Mouse (Mus musculus): ENCODE measurements around the gene Tssc4. TPM values are rescaled to one million over a fixed set of nuclear protein-coding genes. Genes with fewer than 3 reads are reported as not detected.
A peak's percentile ranks its signal among the peaks of the same experiment; 100 is the strongest.

Tssc4 gene
- polyA plus RNA-seq, 1 experiment from 2014 or later, result 70.4 TPM

- H3K4me3 ChIP-seq (replicated peaks; ENCODE audit: low read depth, low read length), result peak overlapping the region; percentile 18; the same call in 1 of the 2 replicates
- no peaks in the 10 kb centered on the region for H3K36me3 ChIP-seq (ENCODE audit: control insufficient read depth, insufficient read depth, low read length)
- H3K27ac ChIP-seq (replicated peaks; ENCODE audit: low read depth, low read length), result no peak overlapping the region
- peak overlapping the region; percentile 40 for H3K4me2 ChIP-seq (ENCODE audit: low read length)
- 8% methylated on average over 56 of the region's 57 CpGs for WGBS
- no peak for ATAC-seq (ENCODE audit: low FRiP score, low TSS enrichment)
- H3K27me3 ChIP-seq (ENCODE audit: control insufficient read depth, insufficient read depth, low read length), result peaks cover 27% of the 10 kb centered on the region
- H3K9me3 ChIP-seq (ENCODE audit: control insufficient read depth, low read length), result no peaks in the 10 kb centered on the region
- no peak for DNase-seq
- no peak overlapping the region for H3K9ac ChIP-seq (replicated peaks; ENCODE audit: low read length)
- no peaks in the 10 kb centered on the region for H3K4me1 ChIP-seq (ENCODE audit: control insufficient read depth, insufficient read depth, low read length)
These were observed 37.8 kb downstream of the Tssc4 start for GRCm38 (mm10) chr7:143106672-143107465.

- DNase-seq, result no peak
- Histone ChIP-seq H3K36me3 (ENCODE audit: control insufficient read depth, insufficient read depth, low read length) (no peaks in the 10 kb centered on the region), H3K9me3 (ENCODE audit: control insufficient read depth, low read length) (no peaks in the 10 kb centered on the region), H3K9ac (replicated peaks; ENCODE audit: low read length) (no peak overlapping the region), H3K27me3 (ENCODE audit: control insufficient read depth, insufficient read depth, low read length) (peaks cover 27% of the 10 kb centered on the region), H3K4me2 (ENCODE audit: low read length) (no peak overlapping the region), H3K27ac (replicated peaks; ENCODE audit: low read depth, low read length) (no peak overlapping the region), H3K4me1 (ENCODE audit: control insufficient read depth, insufficient read depth, low read length) (no peaks in the 10 kb centered on the region), H3K4me3 (replicated peaks; ENCODE audit: low read depth, low read length) (no peak overlapping the region)
- ATAC-seq (ENCODE audit: low FRiP score, low TSS enrichment), result no peak
- 55% methylated on average over 5 of the region's 5 CpGs for WGBS
These were observed 39.2 kb downstream of the Tssc4 start for GRCm38 (mm10) chr7:143108200-143108599.

GRCm38 (mm10) chr7:143108996-143109660, 40.1 kb downstream of the Tssc4 start:
- Histone ChIP-seq H3K9me3 (ENCODE audit: control insufficient read depth, low read length) (no peaks in the 10 kb centered on the region), H3K4me1 (ENCODE audit: control insufficient read depth, insufficient read depth, low read length) (no peaks in the 10 kb centered on the region), H3K27me3 (ENCODE audit: control insufficient read depth, insufficient read depth, low read length) (peaks cover 27% of the 10 kb centered on the region), H3K4me2 (ENCODE audit: low read length) (no peak overlapping the region), H3K9ac (replicated peaks; ENCODE audit: low read length) (no peak overlapping the region), H3K4me3 (replicated peaks; ENCODE audit: low read depth, low read length) (no peak overlapping the region), H3K27ac (replicated peaks; ENCODE audit: low read depth, low read length) (no peak overlapping the region), H3K36me3 (ENCODE audit: control insufficient read depth, insufficient read depth, low read length) (no peaks in the 10 kb centered on the region)
- no peak for ATAC-seq (ENCODE audit: low FRiP score, low TSS enrichment)
- WGBS, result 24% methylated on average over 3 of the region's 3 CpGs
- DNase-seq, result no peak

- Histone ChIP-seq H3K4me2 (ENCODE audit: low read length) (no peak overlapping the region), H3K27me3 (ENCODE audit: control insufficient read depth, insufficient read depth, low read length) (peaks cover 27% of the 10 kb centered on the region), H3K4me3 (replicated peaks; ENCODE audit: low read depth, low read length) (no peak overlapping the region), H3K9me3 (ENCODE audit: control insufficient read depth, low read length) (peaks cover 2% of the 10 kb centered on the region; the same call in 1 of the 2 replicates), H3K4me1 (ENCODE audit: control insufficient read depth, insufficient read depth, low read length) (no peaks in the 10 kb centered on the region), H3K27ac (replicated peaks; ENCODE audit: low read depth, low read length) (no peak overlapping the region), H3K9ac (replicated peaks; ENCODE audit: low read length) (no peak overlapping the region), H3K36me3 (ENCODE audit: control insufficient read depth, insufficient read depth, low read length) (no peaks in the 10 kb centered on the region)
- 51% methylated on average over 3 of the region's 3 CpGs for WGBS
- ATAC-seq (ENCODE audit: low FRiP score, low TSS enrichment) (no peak), DNase-seq (no peak)
These were observed 40.6 kb downstream of the Tssc4 start for GRCm38 (mm10) chr7:143109696-143110095.

- 57% methylated on average over 1 of the region's 1 CpGs for WGBS
- Histone ChIP-seq H3K4me1 (ENCODE audit: control insufficient read depth, insufficient read depth, low read length) (no peaks in the 10 kb centered on the region), H3K4me3 (replicated peaks; ENCODE audit: low read depth, low read length) (no peak overlapping the region), H3K27me3 (ENCODE audit: control insufficient read depth, insufficient read depth, low read length) (peaks cover 27% of the 10 kb centered on the region), H3K27ac (replicated peaks; ENCODE audit: low read depth, low read length) (no peak overlapping the region), H3K9me3 (ENCODE audit: control insufficient read depth, low read length) (peaks cover 6% of the 10 kb centered on the region; the same call in 1 of the 2 replicates), H3K9ac (replicated peaks; ENCODE audit: low read length) (no peak overlapping the region), H3K4me2 (ENCODE audit: low read length) (no peak overlapping the region), H3K36me3 (ENCODE audit: control insufficient read depth, insufficient read depth, low read length) (no peaks in the 10 kb centered on the region)
- DNase-seq, result no peak
- ATAC-seq (ENCODE audit: low FRiP score, low TSS enrichment), result no peak
These were observed 41.8 kb downstream of the Tssc4 start for GRCm38 (mm10) chr7:143110803-143111202.

GRCm38 (mm10) chr7:143111719-143112118, 42.7 kb downstream of the Tssc4 start:
- DNase-seq, result no peak
- Histone ChIP-seq H3K4me1 (ENCODE audit: control insufficient read depth, insufficient read depth, low read length) (no peaks in the 10 kb centered on the region), H3K9me3 (ENCODE audit: control insufficient read depth, low read length) (peaks cover 6% of the 10 kb centered on the region; the same call in 1 of the 2 replicates), H3K36me3 (ENCODE audit: control insufficient read depth, insufficient read depth, low read length) (no peaks in the 10 kb centered on the region), H3K27ac (replicated peaks; ENCODE audit: low read depth, low read length) (no peak overlapping the region), H3K9ac (replicated peaks; ENCODE audit: low read length) (no peak overlapping the region), H3K4me2 (ENCODE audit: low read length) (no peak overlapping the region), H3K4me3 (replicated peaks; ENCODE audit: low read depth, low read length) (no peak overlapping the region), H3K27me3 (ENCODE audit: control insufficient read depth, insufficient read depth, low read length) (peaks cover 21% of the 10 kb centered on the region)
- 72% methylated on average over 4 of the region's 4 CpGs for WGBS
- ATAC-seq (ENCODE audit: low FRiP score, low TSS enrichment), result no peak

GRCm38 (mm10) chr7:143112395-143112794, 43.3 kb downstream of the Tssc4 start:
- no peak overlapping the region for H3K4me2 ChIP-seq (ENCODE audit: low read length)
- H3K27ac ChIP-seq (replicated peaks; ENCODE audit: low read depth, low read length), result no peak overlapping the region
- H3K4me1 ChIP-seq (ENCODE audit: control insufficient read depth, insufficient read depth, low read length), result no peaks in the 10 kb centered on the region
- DNase-seq, result no peak
- H3K9me3 ChIP-seq (ENCODE audit: control insufficient read depth, low read length), result peaks cover 6% of the 10 kb centered on the region; the same call in 1 of the 2 replicates
- H3K4me3 ChIP-seq (replicated peaks; ENCODE audit: low read depth, low read length), result no peak overlapping the region
- no peak overlapping the region for H3K9ac ChIP-seq (replicated peaks; ENCODE audit: low read length)
- peaks cover 14% of the 10 kb centered on the region for H3K27me3 ChIP-seq (ENCODE audit: control insufficient read depth, insufficient read depth, low read length)
- no peak for ATAC-seq (ENCODE audit: low FRiP score, low TSS enrichment)
- no peaks in the 10 kb centered on the region for H3K36me3 ChIP-seq (ENCODE audit: control insufficient read depth, insufficient read depth, low read length)
- 36% methylated on average over 1 of the region's 1 CpGs for WGBS

GRCm38 (mm10) chr7:143114773-143115172, 45.7 kb downstream of the Tssc4 start:
- no peak overlapping the region for H3K27ac ChIP-seq (replicated peaks; ENCODE audit: low read depth, low read length)
- no peaks in the 10 kb centered on the region for H3K4me1 ChIP-seq (ENCODE audit: control insufficient read depth, insufficient read depth, low read length)
- H3K9ac ChIP-seq (replicated peaks; ENCODE audit: low read length), result no peak overlapping the region
- no peaks in the 10 kb centered on the region for H3K36me3 ChIP-seq (ENCODE audit: control insufficient read depth, insufficient read depth, low read length)
- peaks cover 6% of the 10 kb centered on the region; the same call in 1 of the 2 replicates for H3K9me3 ChIP-seq (ENCODE audit: control insufficient read depth, low read length)
- ATAC-seq (ENCODE audit: low FRiP score, low TSS enrichment) (no peak), DNase-seq (no peak)
- H3K4me3 ChIP-seq (replicated peaks; ENCODE audit: low read depth, low read length), result no peak overlapping the region
- H3K27me3 ChIP-seq (ENCODE audit: control insufficient read depth, insufficient read depth, low read length), result no peaks in the 10 kb centered on the region
- H3K4me2 ChIP-seq (ENCODE audit: low read length), result no peak overlapping the region

Data from midbrain, embryonic 14.5 days (tissue).